Mouse (Mus musculus) small intestine, adult 2 months (tissue): ENCODE results near the gene St6galnac3. TPM values are rescaled to one million over a fixed set of nuclear protein-coding genes. Genes with fewer than 3 reads are reported as not detected.

Experiments used
- H3K27ac ChIP-seq: fragments of 200-500 bp; 2 replicates; pipeline ENCODE4 v1.5.1; 2012; ENCODE audit warnings: low read depth, low read length, control low read depth, inconsistent platforms; ENCODE audit not compliant: insufficient read depth
- H3K27me3 ChIP-seq: fragments of 200-500 bp; 2 replicates; pipeline ENCODE4 v1.6.1; 2012; ENCODE audit warnings: mild to moderate bottlenecking, moderate library complexity, low read length, inconsistent platforms; ENCODE audit not compliant: control insufficient read depth, insufficient read depth
- H3K36me3 ChIP-seq: fragments of 200-500 bp; 2 replicates; pipeline ENCODE4 v1.6.1; 2012; ENCODE audit warnings: mild to moderate bottlenecking, low read length, control low read depth, inconsistent platforms; ENCODE audit not compliant: control insufficient read depth, insufficient read depth
- H3K4me1 ChIP-seq: fragments of 200-500 bp; 2 replicates; pipeline ENCODE4 v1.6.1; 2012; ENCODE audit warnings: low read length, inconsistent platforms, mixed read lengths; ENCODE audit not compliant: control insufficient read depth, insufficient read depth, insufficient read length
- H3K4me3 ChIP-seq: fragments of 200-500 bp; 2 replicates; pipeline ENCODE4 v1.5.1; 2012; ENCODE audit warnings: low read depth, mild to moderate bottlenecking, control low read depth, inconsistent platforms, low read length, moderate library complexity
- CTCF ChIP-seq: fragments of 200-500 bp; IDR thresholded peaks from 2 replicates; pipeline ENCODE4 v1.5.1; 2012; ENCODE audit warnings: low read depth, mild to moderate bottlenecking, control low read depth, inconsistent platforms, low read length, moderate library complexity, mixed read lengths; ENCODE audit not compliant: insufficient replicate concordance, insufficient read length; ENCODE audit errors: extremely low read depth
- POLR2A ChIP-seq: fragments of 200-500 bp; IDR thresholded peaks from 2 replicates; pipeline ENCODE4 v1.6.1; 2012; ENCODE audit warnings: low read depth, mild to moderate bottlenecking, control low read depth, inconsistent platforms, low read length, moderate library complexity
- WGBS: fragments of 180-500 bp; shearing (Covaris S2); methylation state at CpG from one replicate; pipeline ENCODE4 v1.1.7; 2018; 5-methylcytosine and 5-hydroxymethylcytosine counted together
- polyA plus RNA-seq: library from polyadenylated mRNA; depleted of rRNA; stranded (reverse); fragments of >200 nt; gene quantifications from 2 replicates; pipeline ENCODE4 v1.2.3, GENCODE M21; 2012

Gene St6galnac3
- polyA plus RNA-seq, 1 experiment, result 1.1 TPM

DNA sequence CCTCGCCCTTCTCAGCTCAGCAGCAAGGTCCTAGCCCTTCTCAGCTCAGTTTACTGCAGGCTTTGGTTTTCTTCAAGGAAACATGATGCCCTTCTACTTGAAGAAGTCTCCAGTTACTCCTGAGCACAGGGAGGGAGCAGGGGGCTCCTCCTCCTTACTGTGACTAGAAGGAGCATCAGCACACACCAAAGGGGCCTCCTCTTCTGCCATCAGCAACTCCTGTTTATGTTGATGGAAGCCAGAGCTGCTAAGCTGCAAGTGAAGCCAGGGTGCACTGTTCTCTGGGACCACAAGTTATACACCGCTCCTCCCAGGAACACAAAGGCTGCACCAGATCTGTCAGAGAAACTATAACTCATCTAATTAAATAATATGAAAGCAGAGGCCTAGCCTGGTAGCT, 34.4 kb downstream of the St6galnac3 start:
- no peaks in the 10 kb centered on the region for H3K36me3 ChIP-seq
- no peak overlapping the region for H3K27ac ChIP-seq
- H3K4me1 ChIP-seq, result 0 out of 2 replicates have a peak, but pooled peaks cover 2% of the 10 kb centered on the region
- TF ChIP-seq CTCF, result no peak
- TF ChIP-seq POLR2A, result no peak
- H3K27me3 ChIP-seq, result no peaks in the 10 kb centered on the region
- H3K4me3 ChIP-seq, result no peak overlapping the region
- WGBS, result 75% methylated on average over 2 of the region's 2 CpGs

GRCm38 (mm10) chr3:153689793-153690291, 35.1 kb downstream of the St6galnac3 start:
- peak overlapping the region; percentile 51; the same call in 1 of the 2 replicates for H3K27ac ChIP-seq
- 0 out of 2 replicates have a peak, but pooled peaks cover 2% of the 10 kb centered on the region for H3K4me1 ChIP-seq
- WGBS, result 51% methylated on average over 11 of the region's 11 CpGs
- H3K36me3 ChIP-seq, result no peaks in the 10 kb centered on the region
- no peak overlapping the region for H3K4me3 ChIP-seq
- no peaks in the 10 kb centered on the region for H3K27me3 ChIP-seq
- TF ChIP-seq POLR2A (no peak), CTCF (no peak)

GRCm38 (mm10) chr3:153687896-153688295, 37.1 kb downstream of the St6galnac3 start:
- Histone ChIP-seq H3K36me3 (no peaks in the 10 kb centered on the region), H3K27me3 (no peaks in the 10 kb centered on the region), H3K27ac (no peak overlapping the region), H3K4me1 (0 out of 2 replicates have a peak, but pooled peaks cover 2% of the 10 kb centered on the region), H3K4me3 (no peak overlapping the region)
- 92% methylated on average over 5 of the region's 5 CpGs for WGBS
- TF ChIP-seq POLR2A (no peak), CTCF (no peak)

- Histone ChIP-seq H3K36me3 (no peaks in the 10 kb centered on the region), H3K27ac (no peak overlapping the region), H3K4me1 (no peaks in the 10 kb centered on the region), H3K27me3 (no peaks in the 10 kb centered on the region), H3K4me3 (no peak overlapping the region)
- WGBS, result 84% methylated on average over 1 of the region's 1 CpGs
- TF ChIP-seq POLR2A (no peak), CTCF (no peak)
Observed at GRCm38 (mm10) chr3:153684909-153685308, 40.1 kb downstream of the St6galnac3 start.

GRCm38 (mm10) chr3:153682303-153682702, 42.7 kb downstream of the St6galnac3 start:
- H3K27ac ChIP-seq, result no peak overlapping the region

GRCm38 (mm10) chr3:153681720-153682119, 43.3 kb downstream of the St6galnac3 start:
- TF ChIP-seq POLR2A (no peak), CTCF (no peak)
- 83% methylated on average over 9 of the region's 9 CpGs for WGBS
- Histone ChIP-seq H3K36me3 (no peaks in the 10 kb centered on the region), H3K27ac (no peak overlapping the region), H3K4me1 (no peaks in the 10 kb centered on the region), H3K4me3 (no peak overlapping the region), H3K27me3 (no peaks in the 10 kb centered on the region)

More at GRCm38 (mm10) chr3:153682303-153682702, 42.7 kb downstream of the St6galnac3 start:
- Histone ChIP-seq H3K27me3 (no peaks in the 10 kb centered on the region), H3K36me3 (no peaks in the 10 kb centered on the region), H3K4me3 (no peak overlapping the region), H3K4me1 (no peaks in the 10 kb centered on the region)
- TF ChIP-seq CTCF (no peak), POLR2A (no peak)
- 90% methylated on average over 10 of the region's 10 CpGs for WGBS

DNA sequence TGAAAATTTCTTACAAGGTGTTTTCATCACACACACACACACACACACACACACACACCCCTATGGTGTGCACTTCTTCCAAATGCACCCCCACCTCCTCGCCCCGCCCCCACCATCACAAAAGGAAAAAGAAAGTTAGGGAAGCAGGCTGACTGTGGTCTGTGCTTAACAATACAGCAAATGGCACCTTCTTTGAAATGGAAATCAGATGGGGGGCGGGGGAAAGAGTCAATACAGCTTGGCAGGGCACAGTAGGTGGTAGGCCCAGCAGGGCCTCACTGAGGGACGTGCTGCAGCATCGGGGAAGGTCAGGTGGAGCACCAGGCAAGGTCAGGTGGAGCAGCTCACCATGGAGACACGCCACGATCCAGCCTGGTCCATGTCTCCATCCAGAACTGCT, 49.1 kb downstream of the St6galnac3 start:
- H3K27ac ChIP-seq, result no peak overlapping the region
- no peak for TF ChIP-seq POLR2A
- TF ChIP-seq CTCF, result no peak
- H3K27me3 ChIP-seq, result no peaks in the 10 kb centered on the region
- WGBS, result 55% methylated on average over 7 of the region's 7 CpGs
- no peaks in the 10 kb centered on the region for H3K4me1 ChIP-seq
- no peaks in the 10 kb centered on the region for H3K36me3 ChIP-seq
- no peak overlapping the region for H3K4me3 ChIP-seq

DNA sequence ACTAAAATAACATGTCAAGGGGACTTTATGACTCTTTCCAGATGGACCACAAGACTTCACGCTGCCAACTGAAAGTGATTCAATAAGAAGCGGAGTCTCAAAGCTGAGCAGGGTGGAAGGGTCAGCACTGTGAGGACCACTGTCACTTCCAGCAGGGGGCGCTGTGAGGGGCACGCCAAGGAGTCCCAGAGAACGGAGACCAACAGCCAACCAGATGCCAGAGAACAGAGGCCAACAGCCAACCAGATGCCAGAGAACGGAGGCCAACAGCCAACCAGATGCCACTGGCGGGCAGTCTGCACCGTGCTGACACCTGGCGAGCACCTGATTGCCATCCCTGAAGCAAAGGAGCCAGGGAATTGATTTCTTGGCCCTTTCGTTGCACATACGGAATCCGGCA, 49.9 kb downstream of the St6galnac3 start:
- no peak overlapping the region for H3K27ac ChIP-seq
- no peaks in the 10 kb centered on the region for H3K27me3 ChIP-seq
- H3K36me3 ChIP-seq, result no peaks in the 10 kb centered on the region
- 55% methylated on average over 12 of the region's 12 CpGs for WGBS
- TF ChIP-seq POLR2A (no peak), CTCF (peak; percentile 36; the same call in 1 of the 2 replicates)
- no peaks in the 10 kb centered on the region for H3K4me1 ChIP-seq
- H3K4me3 ChIP-seq, result no peak overlapping the region
